Mouse (Mus musculus) midbrain, embryonic 13.5 days (tissue): Measurements from ENCODE around the gene R3hdm1. TPM values are rescaled to one million over a fixed set of nuclear protein-coding genes. Genes with fewer than 3 reads are reported as not detected.

Experiments
- ATAC-seq: fragments of 200-750 bp; cut with Nextera tagmentation; 2 replicates; pipeline ENCODE4 v1.8.0; 2017; ENCODE audit warnings: mild to moderate bottlenecking, moderate TSS enrichment, moderate library complexity
- H3K27ac ChIP-seq: fragments of 300-500 bp; sonication (generic); 2 replicates; pipeline ENCODE4 v1.5.1; 2015; ENCODE audit warnings: inconsistent platforms, mild to moderate bottlenecking, moderate library complexity
- H3K27me3 ChIP-seq: fragments of 300-500 bp; sonication (generic); 2 replicates; pipeline ENCODE4 v1.6.1; 2015; ENCODE audit warnings: mild to moderate bottlenecking, inconsistent platforms
- H3K36me3 ChIP-seq: fragments of 300-500 bp; sonication (generic); 2 replicates; pipeline ENCODE4 v1.6.1; 2015; ENCODE audit warnings: mild to moderate bottlenecking, inconsistent platforms
- H3K4me1 ChIP-seq: fragments of 300-500 bp; sonication (generic); replicated peaks from 2 replicates; pipeline ENCODE4 v1.6.1; 2015; ENCODE audit warnings: inconsistent platforms
- H3K4me2 ChIP-seq: fragments of 300-500 bp; sonication (generic); replicated peaks from 2 replicates; pipeline ENCODE4 v1.6.1; 2015; ENCODE audit warnings: moderate library complexity, mild to moderate bottlenecking, inconsistent platforms
- H3K4me3 ChIP-seq: fragments of 300-500 bp; sonication (generic); replicated peaks from 2 replicates; pipeline ENCODE4 v1.5.1; 2015; ENCODE audit warnings: mild to moderate bottlenecking, inconsistent platforms
- H3K9ac ChIP-seq: fragments of 300-500 bp; sonication (generic); replicated peaks from 2 replicates; pipeline ENCODE4 v1.6.1; 2015; ENCODE audit warnings: mild to moderate bottlenecking, inconsistent platforms
- H3K9me3 ChIP-seq: fragments of 300-500 bp; sonication (generic); 2 replicates; pipeline ENCODE4 v1.6.1; 2016; ENCODE audit warnings: mild to moderate bottlenecking, inconsistent platforms
- WGBS: fragments of 180-500 bp; shearing (Covaris S2); methylation state at CpG from one replicate; pipeline ENCODE4 v1.1.7; 2015; 5-methylcytosine and 5-hydroxymethylcytosine counted together
- polyA plus RNA-seq: library from polyadenylated mRNA; unstranded; fragments of >200 nt; fragmentation: Nextera tagmentation; extraction: Ambion mirVana; gene quantifications from 2 replicates; pipeline ENCODE4 v1.2.1, GENCODE M21; 2015

Gene R3hdm1
- polyA plus RNA-seq, 1 experiment from 2014 or later: 115 TPM

DNA sequence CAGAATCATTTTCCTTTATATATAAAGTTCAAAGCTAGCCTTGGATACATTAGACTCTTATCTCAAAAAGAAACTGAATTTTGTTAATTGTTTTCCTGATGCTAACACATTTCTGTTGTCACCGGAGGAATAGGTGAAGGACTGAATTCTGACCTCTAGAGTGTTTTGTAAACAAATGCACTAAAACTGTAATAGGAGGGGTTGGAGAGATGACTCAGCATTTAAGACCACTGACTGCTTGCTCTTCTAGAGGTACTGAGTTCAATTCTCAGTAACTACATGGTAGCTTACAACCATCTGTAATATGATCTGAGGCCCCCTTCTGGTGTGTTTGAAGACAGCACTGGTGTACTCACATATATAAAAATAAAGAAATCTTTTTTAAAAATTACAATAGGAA, 63.9 kb downstream of the R3hdm1 start:
- Histone ChIP-seq H3K36me3 (no peaks in the 10 kb centered on the region), H3K4me3 (no peak overlapping the region), H3K9ac (no peak overlapping the region), H3K4me2 (no peak overlapping the region), H3K4me1 (no peaks in the 10 kb centered on the region), H3K27ac (no peak overlapping the region), H3K9me3 (no peaks in the 10 kb centered on the region), H3K27me3 (no peaks in the 10 kb centered on the region)
- no peak for ATAC-seq
- WGBS: 96% methylated on average over 1 of the region's 1 CpGs

DNA sequence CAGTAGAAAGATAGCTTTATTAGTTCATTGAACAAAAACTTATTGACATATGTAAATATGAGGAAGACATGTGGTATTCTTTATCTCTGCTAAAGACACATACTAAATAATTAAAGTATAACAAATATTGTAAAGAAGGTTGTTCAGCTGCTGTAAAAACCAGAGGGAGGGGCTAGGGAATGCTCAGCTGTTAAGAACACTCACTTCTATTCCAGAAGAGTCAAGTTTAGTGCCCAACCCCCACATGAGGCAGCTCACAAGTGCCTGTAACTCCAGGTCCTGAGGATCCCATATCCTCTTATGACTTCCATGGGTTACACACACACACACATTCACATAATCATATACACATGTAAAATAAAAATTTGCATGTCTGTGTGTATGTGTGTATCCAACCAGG, 67.0 kb downstream of the R3hdm1 start:
- H3K4me2 ChIP-seq: no peak overlapping the region
- no peak overlapping the region for H3K4me3 ChIP-seq
- no peaks in the 10 kb centered on the region for H3K27me3 ChIP-seq
- no peak overlapping the region for H3K27ac ChIP-seq
- H3K9me3 ChIP-seq: no peaks in the 10 kb centered on the region
- no peaks in the 10 kb centered on the region for H3K4me1 ChIP-seq
- H3K36me3 ChIP-seq: peaks cover 2% of the 10 kb centered on the region
- no peak overlapping the region for H3K9ac ChIP-seq
- ATAC-seq: no peak

DNA sequence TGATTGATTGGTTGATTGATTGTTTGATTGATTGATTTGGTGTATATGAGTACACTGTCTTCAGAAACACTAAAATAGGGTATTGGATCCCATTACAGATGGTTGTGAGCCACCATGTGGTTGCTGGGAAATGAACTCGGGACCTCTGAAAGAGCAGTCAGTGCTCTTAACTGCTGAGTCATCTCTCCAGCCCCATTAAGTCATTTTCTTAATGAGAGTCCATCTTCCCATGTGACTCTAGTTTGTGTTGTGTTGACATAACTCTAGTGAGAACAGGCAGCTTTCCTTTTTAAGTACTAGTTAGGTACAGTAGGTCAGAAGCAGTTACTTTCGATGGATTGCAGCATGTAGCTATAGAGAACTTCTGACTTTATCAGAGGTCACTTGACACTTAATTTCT, 88.3 kb downstream of the R3hdm1 start:
- Histone ChIP-seq H3K4me3 (no peak overlapping the region), H3K27ac (no peak overlapping the region), H3K4me2 (no peak overlapping the region), H3K27me3 (no peaks in the 10 kb centered on the region), H3K4me1 (no peaks in the 10 kb centered on the region), H3K9ac (no peak overlapping the region), H3K36me3 (peaks cover 43% of the 10 kb centered on the region), H3K9me3 (no peaks in the 10 kb centered on the region)
- WGBS: 94% methylated on average over 2 of the region's 2 CpGs
- no peak for ATAC-seq

DNA sequence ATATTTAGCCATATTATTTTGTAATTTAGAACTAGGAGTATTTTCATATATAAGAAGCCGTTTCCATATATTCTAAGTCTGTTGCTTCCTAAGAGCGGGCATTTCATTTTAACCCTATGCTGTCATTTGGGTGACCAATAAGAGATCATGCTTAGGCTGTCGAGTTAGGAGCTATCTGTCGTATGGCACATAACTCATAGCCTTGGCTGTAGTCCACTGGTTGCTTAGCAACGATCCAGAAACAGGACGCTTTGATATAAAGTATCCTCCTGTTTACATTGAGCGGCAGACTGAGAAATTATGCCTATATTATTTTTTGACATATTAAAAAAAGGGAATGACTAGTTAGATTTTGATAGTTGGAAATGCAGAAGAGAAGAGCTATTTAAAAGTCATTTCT, 89.3 kb downstream of the R3hdm1 start:
- Histone ChIP-seq H3K9ac (no peak overlapping the region), H3K4me1 (no peaks in the 10 kb centered on the region), H3K27me3 (no peaks in the 10 kb centered on the region), H3K4me3 (no peak overlapping the region), H3K9me3 (no peaks in the 10 kb centered on the region), H3K36me3 (peaks cover 42% of the 10 kb centered on the region), H3K27ac (no peak overlapping the region), H3K4me2 (no peak overlapping the region)
- no peak for ATAC-seq
- WGBS: 88% methylated on average over 7 of the region's 7 CpGs

DNA sequence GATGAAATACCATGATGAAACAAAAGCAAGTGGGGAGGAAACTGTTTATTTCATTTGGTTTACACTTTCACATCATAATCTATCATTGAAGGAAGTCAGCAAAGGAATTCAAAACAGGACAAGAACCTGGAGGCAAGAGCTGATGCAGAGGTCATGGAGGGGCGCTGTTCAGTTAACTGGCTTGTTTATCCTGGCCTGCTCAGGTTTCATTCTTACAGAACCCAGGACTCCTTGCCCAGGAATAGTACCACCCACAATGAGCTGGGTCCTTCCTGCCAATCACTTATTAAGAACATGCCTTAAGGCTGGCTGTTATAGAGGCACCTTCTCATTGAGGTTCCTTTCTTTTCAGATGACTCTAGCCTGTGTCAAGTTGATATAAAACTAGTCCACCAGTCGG, 90.9 kb downstream of the R3hdm1 start:
- Histone ChIP-seq H3K9ac (no peak overlapping the region), H3K27ac (no peak overlapping the region), H3K4me1 (no peaks in the 10 kb centered on the region), H3K27me3 (no peaks in the 10 kb centered on the region), H3K36me3 (peaks cover 42% of the 10 kb centered on the region), H3K9me3 (no peaks in the 10 kb centered on the region), H3K4me2 (no peak overlapping the region), H3K4me3 (no peak overlapping the region)
- ATAC-seq: no peak
- WGBS: 85% methylated on average over 2 of the region's 2 CpGs

DNA sequence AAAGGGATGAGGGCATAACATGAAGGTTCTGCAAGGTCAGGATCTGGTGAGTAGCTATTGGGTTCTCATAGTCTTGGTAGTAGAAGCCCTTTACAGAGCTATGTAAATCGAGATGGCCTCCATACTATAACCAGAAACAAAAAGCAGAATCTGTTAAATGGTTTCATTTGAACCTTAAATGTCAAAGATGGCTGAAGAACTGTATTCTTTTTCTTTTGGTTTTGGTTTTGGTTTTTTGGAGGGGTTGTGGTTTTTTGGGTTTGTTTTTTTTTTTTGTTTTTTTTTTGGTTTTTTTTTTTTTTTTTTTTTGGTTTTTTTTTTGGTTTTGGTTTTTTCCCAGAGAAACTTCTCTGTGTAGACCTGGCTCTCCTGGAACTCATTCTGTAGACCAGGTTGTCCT, 94.3 kb downstream of the R3hdm1 start:
- Histone ChIP-seq H3K4me2 (no peak overlapping the region), H3K4me1 (no peaks in the 10 kb centered on the region), H3K9me3 (no peaks in the 10 kb centered on the region), H3K4me3 (no peak overlapping the region), H3K27me3 (no peaks in the 10 kb centered on the region), H3K27ac (no peak overlapping the region), H3K36me3 (peaks cover 44% of the 10 kb centered on the region), H3K9ac (no peak overlapping the region)
- 97% methylated on average over 1 of the region's 1 CpGs for WGBS
- no peak for ATAC-seq

DNA sequence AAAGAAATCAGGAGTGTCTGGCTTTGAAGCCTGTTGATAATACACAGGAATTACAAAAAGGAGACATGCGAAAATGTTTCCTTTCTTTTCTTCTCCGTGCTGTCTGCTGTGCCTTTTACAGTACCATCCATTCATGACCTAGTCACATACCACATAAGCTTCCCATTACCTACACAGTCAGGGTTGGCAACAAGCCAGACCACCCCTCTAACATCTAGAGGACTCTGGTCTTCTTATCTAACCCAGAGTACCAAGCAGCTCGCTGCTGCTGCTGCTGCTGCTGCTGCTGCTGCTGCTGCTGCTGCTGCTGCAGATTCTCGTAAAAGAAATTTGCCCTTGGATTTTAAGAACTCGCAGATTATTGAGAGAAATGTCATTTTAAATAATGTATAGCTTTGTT, 110.2 kb downstream of the R3hdm1 start:
- H3K9ac ChIP-seq: no peak overlapping the region
- no peak overlapping the region for H3K27ac ChIP-seq
- no peaks in the 10 kb centered on the region for H3K4me1 ChIP-seq
- peaks cover 34% of the 10 kb centered on the region for H3K36me3 ChIP-seq
- no peaks in the 10 kb centered on the region for H3K9me3 ChIP-seq
- ATAC-seq: no peak
- WGBS: 84% methylated on average over 5 of the region's 5 CpGs
- H3K27me3 ChIP-seq: no peaks in the 10 kb centered on the region
- H3K4me2 ChIP-seq: no peak overlapping the region
- no peak overlapping the region for H3K4me3 ChIP-seq

DNA sequence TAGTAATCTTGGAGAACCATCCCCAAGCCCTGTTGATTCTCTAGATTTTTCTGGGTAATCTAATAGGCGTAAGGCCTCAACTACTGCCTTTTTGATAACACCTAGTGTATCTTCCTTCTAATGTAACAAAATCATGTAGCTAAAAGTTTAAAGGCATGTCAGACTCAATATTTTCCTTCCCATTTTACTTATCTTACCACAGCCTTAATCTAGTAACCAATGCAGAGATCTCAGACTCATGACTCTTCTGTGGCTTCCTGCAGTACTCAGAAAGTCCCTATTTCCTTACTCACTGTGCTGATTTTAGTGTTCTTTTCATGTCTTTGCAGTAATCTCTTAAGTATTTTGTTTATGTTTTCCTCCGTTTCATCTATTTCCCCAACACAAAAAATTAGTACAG, 118.8 kb downstream of the R3hdm1 start:
- no peaks in the 10 kb centered on the region for H3K9me3 ChIP-seq
- no peak for ATAC-seq
- H3K4me1 ChIP-seq: no peaks in the 10 kb centered on the region
- no peak overlapping the region for H3K27ac ChIP-seq
- no peak overlapping the region for H3K4me3 ChIP-seq
- peaks cover 52% of the 10 kb centered on the region for H3K36me3 ChIP-seq
- H3K4me2 ChIP-seq: no peak overlapping the region
- H3K9ac ChIP-seq: no peak overlapping the region
- no peaks in the 10 kb centered on the region for H3K27me3 ChIP-seq
- WGBS: 93% methylated on average over 2 of the region's 2 CpGs

DNA sequence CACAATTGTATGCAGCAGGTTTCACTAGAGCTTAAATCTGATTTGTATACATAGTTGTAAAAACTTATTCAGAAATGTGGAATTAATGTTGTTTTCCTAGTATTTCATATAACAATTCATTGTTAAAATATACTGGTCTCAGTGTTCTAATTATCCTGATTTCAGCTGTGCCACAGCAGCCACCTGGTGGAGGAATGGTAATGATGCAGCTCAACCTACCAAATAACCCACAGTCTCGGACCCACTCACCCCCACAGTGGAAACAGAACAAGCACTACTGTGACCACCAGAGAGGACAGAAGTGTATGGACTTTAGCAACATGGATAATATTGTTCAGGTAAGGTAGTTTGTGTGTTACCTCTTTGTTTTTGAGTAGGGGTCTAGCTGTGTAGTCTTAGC, 120.2 kb downstream of the R3hdm1 start:
- no peaks in the 10 kb centered on the region for H3K9me3 ChIP-seq
- no peak overlapping the region for H3K9ac ChIP-seq
- H3K4me2 ChIP-seq: no peak overlapping the region
- H3K27ac ChIP-seq: no peak overlapping the region
- peaks cover 50% of the 10 kb centered on the region for H3K36me3 ChIP-seq
- no peaks in the 10 kb centered on the region for H3K4me1 ChIP-seq
- WGBS: 78% methylated on average over 1 of the region's 1 CpGs
- no peaks in the 10 kb centered on the region for H3K27me3 ChIP-seq
- no peak for ATAC-seq
- no peak overlapping the region for H3K4me3 ChIP-seq

DNA sequence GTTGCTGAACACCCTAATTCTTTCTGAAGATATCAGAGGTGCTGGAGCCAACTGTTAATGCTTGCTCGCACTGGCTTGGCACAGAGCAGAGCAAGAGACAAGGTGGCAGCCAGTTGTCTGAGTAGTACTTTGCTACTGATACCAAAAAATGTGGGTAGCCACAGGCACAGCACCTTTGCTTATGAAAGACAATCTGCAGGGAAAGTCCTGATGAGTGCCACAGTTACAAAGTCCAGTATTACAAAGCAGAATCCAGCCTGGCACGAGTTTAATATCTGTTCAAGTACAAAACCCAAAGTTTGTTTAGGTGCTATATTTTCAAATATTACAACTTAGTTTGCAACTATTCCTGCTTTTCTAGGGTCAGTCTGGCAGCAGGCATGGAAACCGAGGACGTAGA, 132.1 kb downstream of the R3hdm1 start:
- peaks cover 68% of the 10 kb centered on the region for H3K36me3 ChIP-seq
- no peaks in the 10 kb centered on the region for H3K4me1 ChIP-seq
- H3K27ac ChIP-seq: no peak overlapping the region
- no peak overlapping the region for H3K4me2 ChIP-seq
- no peak overlapping the region for H3K4me3 ChIP-seq
- H3K9me3 ChIP-seq: no peaks in the 10 kb centered on the region
- no peak for ATAC-seq
- 98% methylated on average over 4 of the region's 4 CpGs for WGBS
- no peak overlapping the region for H3K9ac ChIP-seq
- H3K27me3 ChIP-seq: no peaks in the 10 kb centered on the region

DNA sequence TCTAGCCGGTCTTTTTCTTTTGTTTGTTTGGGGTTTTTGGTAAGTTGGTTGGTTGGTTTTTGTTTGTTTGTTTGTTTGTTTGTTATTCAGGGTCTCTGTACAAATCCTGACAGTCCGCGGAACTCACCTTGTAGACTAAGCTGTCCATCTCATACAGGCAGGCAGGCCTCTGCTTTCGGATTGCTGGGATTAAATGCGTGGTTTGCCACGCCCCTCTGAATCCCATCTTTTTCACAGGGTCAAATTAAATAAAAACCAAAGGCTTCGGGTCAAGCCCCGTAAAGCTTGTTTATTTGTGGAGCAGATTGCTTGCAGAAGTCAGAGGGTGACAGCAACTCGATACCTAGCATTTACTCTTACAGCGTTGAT, 140.5 kb downstream of the R3hdm1 start, which contains the start of gene Ubxn4:
Gene Ubxn4 (plus strand): TSS at position 338 of the 369 bp plus-strand sequence.
- Histone ChIP-seq H3K4me1 (peaks cover 23% of the 10 kb centered on the region), H3K4me3 (peak within 1 kb of the TSS; percentile 74), H3K36me3 (peaks cover 3% of the 10 kb centered on the region), H3K27ac (peak within 1 kb of the TSS; percentile 92), H3K9me3 (no peaks in the 10 kb centered on the region), H3K27me3 (no peaks in the 10 kb centered on the region), H3K4me2 (peak within 1 kb of the TSS; percentile 94), H3K9ac (peak within 1 kb of the TSS; percentile 87)
- peak; percentile 64 for ATAC-seq
- WGBS: 8% methylated on average over 10 of the region's 10 CpGs

DNA sequence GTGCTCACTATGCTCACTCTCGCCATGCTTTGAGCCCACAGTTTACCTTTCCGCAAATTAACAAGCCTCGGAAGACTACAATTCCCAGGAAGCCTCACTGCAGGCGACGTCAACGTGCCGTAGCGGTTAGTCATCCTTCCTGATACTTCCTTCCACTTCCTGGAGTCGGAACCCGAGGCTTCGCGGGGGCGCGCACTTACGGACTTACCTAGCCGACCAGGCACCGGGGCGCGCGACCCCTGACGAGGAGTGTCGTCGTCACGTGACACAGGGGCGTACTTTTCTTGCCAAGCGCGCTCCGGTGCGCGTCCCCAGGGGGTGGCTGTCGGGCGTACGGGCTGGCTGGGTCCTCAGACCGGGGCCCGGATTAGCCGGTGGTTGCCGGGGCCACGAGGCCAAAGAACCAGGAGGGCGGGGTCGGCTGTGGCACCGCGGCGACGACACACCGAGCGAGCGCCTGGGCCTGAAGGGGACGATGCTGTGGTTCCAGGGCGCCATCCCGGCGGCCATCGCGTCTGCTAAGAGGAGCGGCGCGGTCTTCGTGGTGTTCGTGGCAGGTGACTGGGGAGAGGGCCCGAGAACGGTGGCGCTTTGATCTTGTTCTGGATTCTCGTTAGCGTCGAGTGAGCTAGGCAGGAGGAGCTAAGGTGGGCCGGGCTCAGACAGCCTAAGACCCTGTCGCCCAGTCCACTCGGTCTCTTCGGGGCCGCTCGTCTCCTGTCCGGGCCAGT, 141.1 kb downstream of the R3hdm1 start:
- peak overlapping the region; percentile 94 for H3K4me2 ChIP-seq
- peaks cover 23% of the 10 kb centered on the region for H3K4me1 ChIP-seq
- peak overlapping the region; percentile 74 for H3K4me3 ChIP-seq
- peak overlapping the region; percentile 87 for H3K9ac ChIP-seq
- no peaks in the 10 kb centered on the region for H3K27me3 ChIP-seq
- ATAC-seq: peak; percentile 95
- peak overlapping the region; percentile 92 for H3K27ac ChIP-seq
- no peaks in the 10 kb centered on the region for H3K9me3 ChIP-seq
- under 1% methylated on average over 71 of the region's 71 CpGs for WGBS
- H3K36me3 ChIP-seq: peaks cover under 1% of the 10 kb centered on the region; the same call in 1 of the 2 replicates
